Mouse (Mus musculus): ENCODE measurements around the gene Arr3. TPM values are rescaled to one million over a fixed set of nuclear protein-coding genes. Genes with fewer than 3 reads are reported as not detected.
A peak's percentile ranks its signal among the peaks of the same experiment; 100 is the strongest.

Arr3 gene
- total RNA-seq (2021) = not detected
- long read RNA-seq, experiment 1 = 0 reads
- long read RNA-seq, experiment 2 = 0 reads

- DNase-seq (ENCODE audit: low spot score in 2 of 2) = no peak
These were observed at the start of gene Arr3 for GRCm38 (mm10) chrX:100605314-100605713. TSS of gene Arr3 (plus strand) at chrX:100605497.

- no peak for DNase-seq (ENCODE audit: low spot score in 2 of 2)
These were observed 49.3 kb upstream of the Arr3 start for GRCm38 (mm10) chrX:100556026-100556425.

- DNase-seq (ENCODE audit: low spot score in 2 of 2) = no peak
These were observed 39.6 kb upstream of the Arr3 start for GRCm38 (mm10) chrX:100565696-100566095.

- no peak for DNase-seq (ENCODE audit: low spot score in 2 of 2)
These were observed 33.3 kb upstream of the Arr3 start, which contains the start of gene Awat1 for GRCm38 (mm10) chrX:100571951-100572350. TSS of gene Awat1 (plus strand) at chrX:100572251.

- no peak for DNase-seq (ENCODE audit: low spot score in 2 of 2)
These were observed 10.5 kb upstream of the Arr3 start, which contains the start of gene P2ry4 for GRCm38 (mm10) chrX:100594791-100595190. TSS of gene P2ry4 (minus strand) at chrX:100594869.

- DNase-seq (ENCODE audit: low spot score in 2 of 2) = peak in 1 of 2 experiments; percentile 7
These were observed 7.9 kb upstream of the Arr3 start for GRCm38 (mm10) chrX:100597439-100597838.

- no peak for DNase-seq (ENCODE audit: low spot score in 2 of 2)
These were observed 5.5 kb upstream of the Arr3 start for GRCm38 (mm10) chrX:100599755-100600154.

GRCm38 (mm10) chrX:100618488-100618887 is 13.2 kb downstream of the Arr3 start:
- DNase-seq (ENCODE audit: low spot score in 2 of 2) = no peak

GRCm38 (mm10) chrX:100621366-100621765 is 16.1 kb downstream of the Arr3 start:
- DNase-seq (ENCODE audit: low spot score in 2 of 2) = no peak

- no peak for DNase-seq (ENCODE audit: low spot score in 2 of 2)
These were observed 18.9 kb downstream of the Arr3 start for GRCm38 (mm10) chrX:100624242-100624641.

- no peak for DNase-seq (ENCODE audit: low spot score in 2 of 2)
These were observed 19.8 kb downstream of the Arr3 start for GRCm38 (mm10) chrX:100625146-100625545.

GRCm38 (mm10) chrX:100625546-100625801 is 20.2 kb downstream of the Arr3 start, which contains the start of gene Kif4:
TSS of gene Kif4 (plus strand) at chrX:100625737.
- no peak for DNase-seq (ENCODE audit: low spot score in 2 of 2)

- peak; percentile 69 to 73 for DNase-seq (ENCODE audit: low spot score in 2 of 2)
These were observed 20.8 kb downstream of the Arr3 start, which contains the start of gene Pdzd11 for GRCm38 (mm10) chrX:100625802-100626793. TSS of gene Pdzd11 (minus strand) at chrX:100626568.

GRCm38 (mm10) chrX:100629076-100629475 is 23.8 kb downstream of the Arr3 start:
- DNase-seq (ENCODE audit: low spot score in 2 of 2) = no peak

- no peak for DNase-seq (ENCODE audit: low spot score in 2 of 2)
These were observed 33.2 kb downstream of the Arr3 start for GRCm38 (mm10) chrX:100638477-100638876.

GRCm38 (mm10) chrX:100652848-100653247 is 47.6 kb downstream of the Arr3 start:
- no peak for DNase-seq (ENCODE audit: low spot score in 2 of 2)

GRCm38 (mm10) chrX:100664825-100665224 is 59.5 kb downstream of the Arr3 start:
- no peak for DNase-seq (ENCODE audit: low spot score in 2 of 2)

Other genes starting within 250 kb of the Arr3 start
- gene Otud6a, start 176.5 kb upstream of the Arr3 start, total RNA-seq (2021) = not detected
- under 1 TPM; 0.29 to 0.53 TPM for gene Awat2, start 162.8 kb upstream of the Arr3 start, total RNA-seq (2021)
- 10 to 100 TPM; 60.7 to 66.5 TPM for gene Igbp1, start 111.2 kb upstream of the Arr3 start, total RNA-seq (2021)
- not detected for gene Dgat2l6, start 80.7 kb upstream of the Arr3 start, total RNA-seq (2021)
- gene Awat1, start 33.2 kb upstream of the Arr3 start, total RNA-seq (2021) = not detected
- not detected for gene P2ry4, start 10.6 kb upstream of the Arr3 start, total RNA-seq (2021)
- gene Kif4, start 20.2 kb downstream of the Arr3 start, total RNA-seq (2021) = under 1 TPM; 0.48 to 0.96 TPM
- 10 to 100 TPM; 40.4 to 53.1 TPM for gene Pdzd11, start 21.1 kb downstream of the Arr3 start, total RNA-seq (2021)
- gene Gdpd2, start 124.4 kb downstream of the Arr3 start, total RNA-seq (2021) = under 1 TPM in 1 of 2 experiments, not detected in 1; 0.16 TPM
- gene Dlg3, start 162.2 kb downstream of the Arr3 start, total RNA-seq (2021) = 10 to 100 TPM; 27.7 to 29.6 TPM

All from adrenal gland, adult 18-20 months (tissue).